Mouse (Mus musculus): Measurements from ENCODE around the gene Gm5458.
"Not testable (repeated sequence)": the region's sequence is repeated elsewhere in the genome, so short reads cannot be mapped to it uniquely, and the experiment has no call there.

The Gm5458 gene

DNA sequence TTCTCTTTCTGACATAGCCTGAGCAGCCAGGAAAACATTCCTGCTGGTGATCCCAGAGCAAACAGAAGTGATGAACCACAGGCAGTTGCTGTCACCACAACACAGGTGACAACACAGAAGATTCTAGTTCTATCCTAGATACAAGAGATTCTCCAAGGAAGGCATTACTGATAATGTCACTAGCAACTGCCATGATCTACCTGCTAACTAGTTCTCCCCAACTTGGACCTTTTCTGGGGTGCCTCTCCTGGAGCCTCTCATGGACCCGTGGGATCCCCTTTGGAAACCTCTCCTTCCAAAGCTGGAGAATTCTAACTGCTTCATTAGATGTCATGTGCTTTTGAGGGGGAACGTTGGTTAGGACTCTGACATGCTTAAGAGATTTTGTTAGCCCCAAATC lies at the start of gene Gm5458:
Gene Gm5458, minus strand, starts transcription at position 101 of the 400 bp plus-strand sequence.
- DNase-seq, result not testable (repeated sequence)

GRCm38 (mm10) chr14:19646232-19646631 lies 43.9 kb upstream of the Gm5458 start:
- no peak for DNase-seq

DNA sequence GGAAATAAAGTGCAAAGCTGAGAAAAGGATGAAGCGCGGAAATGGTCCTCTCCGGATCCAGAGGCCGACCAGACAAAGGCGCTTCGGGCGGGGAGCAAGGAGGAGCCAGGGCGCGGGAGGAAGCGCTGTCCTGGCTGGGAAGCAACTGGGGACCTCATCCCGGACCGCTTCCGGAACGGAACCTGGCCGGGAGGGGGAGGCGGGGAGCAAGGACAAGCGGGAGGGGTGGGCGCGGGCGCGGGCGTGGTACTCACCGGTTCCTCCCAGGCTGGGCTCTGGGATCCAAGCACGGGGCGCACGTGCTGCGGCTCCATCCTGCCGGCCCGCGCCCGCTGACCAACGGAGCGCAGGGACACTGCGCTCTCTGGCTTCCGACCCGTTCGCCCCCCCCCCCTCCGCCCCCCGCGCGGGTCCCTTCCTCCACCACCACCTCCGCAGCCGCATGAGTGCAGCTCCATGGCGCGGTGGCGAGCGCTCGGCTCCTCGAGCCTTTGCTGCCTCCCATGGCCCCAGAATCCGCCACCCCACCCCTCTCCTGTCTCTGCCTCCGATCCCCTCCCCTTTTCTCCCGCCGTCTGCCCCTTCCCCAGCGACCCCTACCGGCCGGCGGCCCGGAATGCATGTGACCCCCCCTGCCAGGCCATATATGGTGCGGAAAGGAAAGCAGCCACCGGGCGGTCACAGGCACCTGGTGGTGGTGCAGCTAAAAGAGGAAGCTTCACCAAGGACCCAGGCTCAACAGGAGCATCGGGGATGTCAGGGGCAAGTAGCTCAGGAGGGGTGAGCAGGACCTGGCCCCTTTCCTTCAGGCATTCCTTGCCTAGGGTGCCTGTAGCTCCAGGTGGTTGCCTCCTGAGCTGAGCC lies 17.3 kb downstream of the Gm5458 start, which contains the start of gene Gm2237:
Gene Gm2237, minus strand, starts transcription at position 332 of the 864 bp plus-strand sequence.
- not testable (repeated sequence) for DNase-seq

GRCm38 (mm10) chr14:19549863-19550262 lies 52.5 kb downstream of the Gm5458 start, which contains the start of gene Gm2244:
Gm2244 (minus strand) TSS chr14:19549963.
- not testable (repeated sequence) for DNase-seq
